Mouse (Mus musculus) hindbrain, embryonic 16.5 days (tissue): ENCODE data around the gene Aasdhppt. TPM values are rescaled to one million over a fixed set of nuclear protein-coding genes. Genes with fewer than 3 reads are reported as not detected.

Source experiments
- ATAC-seq: fragments of 200-750 bp; cut with Nextera tagmentation; 2 replicates; pipeline ENCODE4 v1.8.0; 2017; ENCODE audit warnings: moderate TSS enrichment, moderate library complexity
- H3K27ac ChIP-seq: fragments of 300-500 bp; sonication (generic); 2 replicates; pipeline ENCODE4 v1.5.1; 2014; ENCODE audit warnings: low read depth, mild to moderate bottlenecking, control low read depth, low read length, moderate library complexity
- H3K27me3 ChIP-seq: fragments of 300-500 bp; sonication (generic); replicated peaks from 2 replicates; pipeline ENCODE4 v1.6.1; 2014; ENCODE audit warnings: low read length; ENCODE audit not compliant: control insufficient read depth, insufficient read depth
- H3K36me3 ChIP-seq: fragments of 300-500 bp; sonication (generic); 2 replicates; pipeline ENCODE4 v1.6.1; 2014; ENCODE audit warnings: mild to moderate bottlenecking, low read length, moderate library complexity, mixed read lengths; ENCODE audit not compliant: control insufficient read depth, insufficient read depth
- H3K4me1 ChIP-seq: fragments of 300-500 bp; sonication (generic); 2 replicates; pipeline ENCODE4 v1.6.1; 2014; ENCODE audit warnings: low read depth, low read length; ENCODE audit not compliant: control insufficient read depth, insufficient read depth
- H3K4me2 ChIP-seq: fragments of 300-500 bp; sonication (generic); 2 replicates; pipeline ENCODE4 v1.6.1; 2014; ENCODE audit warnings: mild to moderate bottlenecking, low read length, control low read depth, moderate library complexity
- H3K4me3 ChIP-seq: fragments of 300-500 bp; sonication (generic); 2 replicates; pipeline ENCODE4 v1.5.1; 2014; ENCODE audit warnings: mild to moderate bottlenecking, low read length, control low read depth, moderate library complexity
- H3K9ac ChIP-seq: fragments of 300-500 bp; sonication (generic); 2 replicates; pipeline ENCODE4 v1.6.1; 2014; ENCODE audit warnings: low read depth, mild to moderate bottlenecking, control low read depth, low read length, moderate library complexity
- H3K9me3 ChIP-seq: fragments of 300-500 bp; sonication (generic); 2 replicates; pipeline ENCODE4 v1.6.1; 2014; ENCODE audit warnings: mild to moderate bottlenecking, low read length, moderate library complexity; ENCODE audit not compliant: control insufficient read depth
- WGBS: fragments of 180-500 bp; shearing (Covaris S2); extraction: QIAGEN DNeasy Blood & Tissue Kit; methylation state at CpG from one replicate; pipeline ENCODE4 v1.1.7; 2014; 5-methylcytosine and 5-hydroxymethylcytosine counted together
- microRNA-seq: library from miRNA; unstranded; fragments of <30 nt; microRNA quantifications from one replicate; pipeline ENCODE4, GENCODE M21; 2017
- polyA plus RNA-seq: library from polyadenylated mRNA; unstranded; fragments of >200 nt; fragmentation: Nextera tagmentation; extraction: Ambion mirVana; gene quantifications from 2 replicates; pipeline ENCODE4 v1.2.1, GENCODE M21; 2015

Aasdhppt gene
- polyA plus RNA-seq, 1 experiment from 2014 or later, result 33.6 TPM

GRCm38 (mm10) chr9:4304867-4305266 is 4.4 kb downstream of the Aasdhppt start:
- Histone ChIP-seq H3K4me2 (no peak overlapping the region), H3K9ac (no peak overlapping the region), H3K36me3 (peaks cover 4% of the 10 kb centered on the region; the same call in 1 of the 2 replicates), H3K27me3 (no peaks in the 10 kb centered on the region), H3K27ac (no peak overlapping the region), H3K4me3 (no peak overlapping the region), H3K4me1 (peaks cover 7% of the 10 kb centered on the region), H3K9me3 (no peaks in the 10 kb centered on the region)
- no peak for ATAC-seq
- WGBS, result 57% methylated on average over 1 of the region's 1 CpGs

- Histone ChIP-seq H3K27ac (no peak overlapping the region), H3K27me3 (no peaks in the 10 kb centered on the region), H3K9ac (no peak overlapping the region), H3K4me3 (no peak overlapping the region), H3K36me3 (peaks cover 5% of the 10 kb centered on the region), H3K4me2 (no peak overlapping the region), H3K4me1 (no peaks in the 10 kb centered on the region), H3K9me3 (no peaks in the 10 kb centered on the region)
- 97% methylated on average over 2 of the region's 2 CpGs for WGBS
- ATAC-seq, result no peak
Observed at GRCm38 (mm10) chr9:4300466-4300865, 8.8 kb downstream of the Aasdhppt start.

- Histone ChIP-seq H3K4me2 (no peak overlapping the region), H3K9ac (no peak overlapping the region), H3K36me3 (peaks cover 3% of the 10 kb centered on the region; the same call in 1 of the 2 replicates), H3K9me3 (no peaks in the 10 kb centered on the region), H3K27ac (no peak overlapping the region), H3K4me1 (no peaks in the 10 kb centered on the region), H3K27me3 (no peaks in the 10 kb centered on the region), H3K4me3 (no peak overlapping the region)
- WGBS, result 8% methylated on average over 3 of the region's 3 CpGs
- peak; percentile 20; the same call in 1 of the 2 replicates for ATAC-seq
Observed at GRCm38 (mm10) chr9:4283850-4284249, 25.4 kb downstream of the Aasdhppt start.

DNA sequence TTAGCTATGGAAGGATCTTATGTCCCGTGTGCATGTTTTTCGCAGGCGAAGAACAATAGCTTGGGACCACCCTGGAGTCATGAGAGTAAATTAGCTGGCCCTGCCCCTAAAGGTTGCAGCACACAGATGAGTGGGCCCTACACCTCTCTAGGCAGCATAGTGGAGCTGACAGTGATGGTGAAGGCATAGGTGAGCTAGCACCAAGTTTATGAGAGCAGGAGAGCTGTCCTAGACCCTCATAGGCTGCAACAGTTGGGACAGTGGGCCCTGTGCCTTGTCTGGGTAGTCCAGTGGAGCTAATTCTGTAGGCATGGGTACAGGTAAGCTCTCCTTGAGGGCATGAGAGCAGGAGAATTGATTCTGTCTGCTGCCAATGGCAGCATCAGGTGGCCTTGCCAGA is 42.4 kb downstream of the Aasdhppt start:
- no peaks in the 10 kb centered on the region for H3K27me3 ChIP-seq
- WGBS, result 95% methylated on average over 3 of the region's 3 CpGs
- no peak overlapping the region for H3K4me2 ChIP-seq
- no peaks in the 10 kb centered on the region for H3K4me1 ChIP-seq
- peak; percentile 27; the same call in 1 of the 2 replicates for ATAC-seq
- H3K27ac ChIP-seq, result no peak overlapping the region
- no peaks in the 10 kb centered on the region for H3K36me3 ChIP-seq
- H3K9me3 ChIP-seq, result no peaks in the 10 kb centered on the region
- no peak overlapping the region for H3K4me3 ChIP-seq
- H3K9ac ChIP-seq, result no peak overlapping the region

- H3K27ac ChIP-seq, result no peak overlapping the region
- H3K4me1 ChIP-seq, result no peaks in the 10 kb centered on the region
- H3K9ac ChIP-seq, result no peak overlapping the region; the same call in 1 of the 2 replicates
- no peak; the same call in 1 of the 2 replicates for ATAC-seq
- peak overlapping the region; percentile 23 for H3K4me3 ChIP-seq
- WGBS, result 75% methylated on average over 12 of the region's 12 CpGs
- no peaks in the 10 kb centered on the region for H3K27me3 ChIP-seq
- peaks cover 11% of the 10 kb centered on the region for H3K9me3 ChIP-seq
- H3K36me3 ChIP-seq, result no peaks in the 10 kb centered on the region
- peak overlapping the region; percentile 14; the same call in 1 of the 2 replicates for H3K4me2 ChIP-seq
Observed at GRCm38 (mm10) chr9:4260746-4261090, 48.6 kb downstream of the Aasdhppt start.

DNA sequence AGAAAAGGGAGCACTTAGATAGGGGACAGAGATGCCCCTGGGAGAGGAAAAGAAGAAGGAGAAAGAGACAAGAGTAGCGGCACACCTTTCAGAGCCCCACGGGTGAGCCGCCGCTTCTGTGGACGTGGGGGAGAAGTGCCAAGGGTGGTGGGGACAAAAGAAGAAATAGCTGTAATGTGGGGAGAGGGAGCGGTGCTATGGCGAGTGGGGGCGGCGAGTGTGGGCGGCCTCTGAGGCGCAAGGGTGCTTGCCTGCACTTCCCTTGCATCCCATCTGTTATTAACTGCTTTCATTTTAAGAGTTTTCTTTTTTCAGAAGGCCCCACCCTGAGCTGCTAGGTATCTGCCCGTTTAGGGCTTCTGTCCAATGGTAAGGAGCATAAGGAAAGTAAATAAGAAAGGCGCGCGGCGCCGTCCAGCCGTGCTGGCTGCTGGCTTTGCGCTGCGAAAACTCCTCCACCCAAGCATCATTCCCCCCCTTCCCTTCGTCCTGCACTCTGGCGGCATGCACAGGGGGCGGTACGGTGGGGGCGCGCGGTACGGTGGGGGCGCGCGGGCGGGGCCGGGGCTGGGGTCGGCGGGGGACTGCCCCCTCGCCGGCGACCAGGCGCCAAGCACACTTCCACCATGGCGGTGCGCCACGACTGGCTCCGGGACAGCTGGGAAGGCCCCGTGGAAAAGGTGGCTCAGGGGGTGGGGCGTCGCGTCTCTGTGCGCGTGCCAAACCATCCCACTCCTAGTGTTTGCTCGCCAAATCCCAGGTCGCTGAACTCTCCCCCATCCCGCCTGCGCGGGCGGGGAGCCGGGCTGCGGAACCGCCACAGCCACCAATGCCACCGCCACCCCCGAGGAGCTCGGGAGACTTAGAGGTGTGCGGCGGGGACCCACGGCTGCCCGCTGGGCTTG is 49.2 kb downstream of the Aasdhppt start:
- Histone ChIP-seq H3K4me1 (no peaks in the 10 kb centered on the region), H3K9ac (no peak overlapping the region; the same call in 1 of the 2 replicates), H3K4me3 (peak overlapping the region; percentile 23), H3K4me2 (peak overlapping the region; percentile 14; the same call in 1 of the 2 replicates), H3K27me3 (no peaks in the 10 kb centered on the region), H3K36me3 (no peaks in the 10 kb centered on the region), H3K9me3 (peaks cover 11% of the 10 kb centered on the region), H3K27ac (no peak overlapping the region)
- 63% methylated on average over 64 of the region's 65 CpGs for WGBS
- peak; percentile 70 for ATAC-seq

DNA sequence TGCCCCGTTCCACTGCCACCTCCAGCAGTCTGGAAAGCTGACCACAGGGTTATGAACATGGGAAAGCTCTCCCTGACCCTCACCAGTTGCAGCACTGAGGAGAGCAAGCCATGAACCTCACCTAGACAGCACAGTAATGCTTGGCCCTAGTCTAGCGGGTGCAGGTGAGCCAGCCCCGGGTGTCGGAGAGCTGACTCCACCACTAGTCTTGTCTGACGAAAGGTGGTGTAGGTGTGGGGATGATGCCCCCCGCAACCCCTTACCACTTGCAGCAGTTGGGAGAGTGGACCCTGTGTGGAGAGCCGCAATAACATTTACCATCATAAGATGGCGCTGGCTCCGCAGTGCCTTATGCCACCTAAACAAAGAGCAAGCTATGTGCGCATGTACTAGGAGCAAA is 50.2 kb downstream of the Aasdhppt start:
- H3K36me3 ChIP-seq, result no peaks in the 10 kb centered on the region
- H3K9ac ChIP-seq, result no peak overlapping the region
- H3K9me3 ChIP-seq, result peaks cover 11% of the 10 kb centered on the region
- peak; percentile 34; the same call in 1 of the 2 replicates for ATAC-seq
- no peak overlapping the region for H3K27ac ChIP-seq
- WGBS, result 91% methylated on average over 10 of the region's 10 CpGs
- no peaks in the 10 kb centered on the region for H3K4me1 ChIP-seq
- H3K4me2 ChIP-seq, result no peak overlapping the region
- H3K27me3 ChIP-seq, result no peaks in the 10 kb centered on the region
- H3K4me3 ChIP-seq, result no peak overlapping the region

Small RNAs within 50 kb of the gene (microRNA-seq; reads per million reads assigned to microRNA genes)
- gene Gm22195, result not detected

Other genes with a start within 250 kb of the Aasdhppt start
- 12.2 and 12.9 TPM in 2 replicates for gene Kbtbd3, start 362 bp upstream of the Aasdhppt start, polyA plus RNA-seq
- gene Msantd4, start 67.1 kb upstream of the Aasdhppt start, polyA plus RNA-seq, result 45.4 and 48.4 TPM in 2 replicates